ENCODE assay signal across 2 mouse cellular contexts in genomic region chr10:112229091-112229843, GRCm38 (mm10). TPM values are rescaled to one million over a fixed set of nuclear protein-coding genes. Genes with fewer than 3 reads are reported as not detected.
"Had no signal": no experiment of that assay in that cellular context is flagged by ENCODE, and none has a peak within 500 bp of the region (broad histone marks: within the 10 kb centered on the region; RNA-seq: fewer than 3 reads in every experiment).

No protein-coding gene starts in this region.

RNA-seq across cellular contexts. Expression of gene Kcnc2, which starts 41.7 kb away (rescaled TPM):
- polyA plus RNA-seq: liver, postnatal 0 days; macrophage had no signal
